In the genomic region with DNA sequence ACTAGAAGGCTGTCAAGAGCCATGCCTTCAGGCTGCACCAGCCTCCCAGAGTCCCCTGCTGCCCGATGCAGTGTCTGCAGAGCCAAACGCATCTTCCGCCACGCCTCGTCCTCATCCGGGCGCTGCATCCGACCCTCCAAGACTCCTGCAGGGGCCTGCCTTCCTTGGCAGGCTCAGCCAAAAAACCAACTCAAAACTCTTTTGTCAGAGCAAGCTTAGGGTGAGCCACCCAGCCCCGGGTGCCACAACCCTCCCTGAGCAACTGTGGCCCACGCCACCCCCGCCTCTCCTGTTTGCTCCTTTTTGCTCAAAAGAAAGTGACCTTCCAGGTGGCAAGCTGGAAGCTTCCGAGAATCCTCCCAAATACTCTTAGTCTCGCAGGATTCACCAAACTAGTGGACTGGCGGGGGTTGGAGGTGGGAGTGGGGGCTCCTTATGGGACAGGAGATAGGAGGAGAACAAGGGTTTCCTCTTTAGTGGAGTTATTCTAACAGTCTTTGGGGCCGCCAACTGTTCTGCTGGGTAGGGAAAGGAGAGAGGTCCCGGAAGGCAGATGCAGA, we compare ENCODE assay signal across 8 mouse cellular contexts. TPM values are rescaled to one million over a fixed set of nuclear protein-coding genes. Genes with fewer than 3 reads are reported as not detected.
DNase-seq lines count a peak whose midpoint lies in the region; ATAC-seq and TF ChIP-seq lines count a peak whose summit lies in the region.

No protein-coding gene starts in this region.

- peaks cover 22% of the 10 kb centered on the region for H3K36me3 ChIP-seq in embryonic facial prominence, embryonic 13.5 days
- peaks cover 47% of the 10 kb centered on the region for H3K36me3 ChIP-seq in hindbrain, embryonic 10.5 days
- peaks cover 4% of the 10 kb centered on the region; the same call in 1 of the 2 replicates for H3K36me3 ChIP-seq in liver, adult 2 months (ENCODE audit: control insufficient read depth, insufficient read depth, low read length)
- no peaks in the 10 kb centered on the region for H3K36me3 ChIP-seq in neural tube, embryonic 14.5 days (ENCODE audit: control insufficient read depth, insufficient read depth, low read length)

- TF ChIP-seq CTCF in liver, adult 2 months (IDR thresholded peaks at IDR 0.05; ENCODE audit: low read depth, low read length): no peak

- peak overlapping the region; percentile 98 for H3K4me2 ChIP-seq in embryonic facial prominence, embryonic 13.5 days
- H3K4me2 ChIP-seq in neural tube, embryonic 14.5 days (ENCODE audit: low read depth, low read length): peak overlapping the region; percentile 98

- peak; percentile 33 for DNase-seq in layer of hippocampus, adult 11-12 months (ENCODE audit: low spot score)
- DNase-seq in layer of hippocampus, adult 9-11 months: no peak
- peak; percentile 27 for DNase-seq in adrenal gland, adult 2 months
- peak; percentile 45 for DNase-seq in hindbrain, embryonic 10.5 days (ENCODE audit: low spot score)
- no peak for DNase-seq in liver, adult 2 months (ENCODE audit: extremely low read depth, low read depth, low spot score)
- DNase-seq in gastrocnemius, postnatal 10 days: no peak

- H3K27me3 ChIP-seq in embryonic facial prominence, embryonic 13.5 days: no peaks in the 10 kb centered on the region
- H3K27me3 ChIP-seq in hindbrain, embryonic 10.5 days (ENCODE audit: insufficient read depth, poor library complexity, severe bottlenecking): no peaks in the 10 kb centered on the region
- no peaks in the 10 kb centered on the region for H3K27me3 ChIP-seq in liver, adult 2 months (ENCODE audit: control insufficient read depth, insufficient read depth, low read length)
- H3K27me3 ChIP-seq in neural tube, embryonic 14.5 days (ENCODE audit: control insufficient read depth, insufficient read depth, low read length): no peaks in the 10 kb centered on the region

- peak overlapping the region; percentile 98 for H3K4me3 ChIP-seq in embryonic facial prominence, embryonic 13.5 days
- H3K4me3 ChIP-seq in hindbrain, embryonic 10.5 days: peak overlapping the region; percentile 99
- peak overlapping the region; percentile 90 for H3K4me3 ChIP-seq in liver, adult 2 months (ENCODE audit: insufficient read depth, low read depth, low read length)
- H3K4me3 ChIP-seq in neural tube, embryonic 14.5 days (ENCODE audit: low read depth, low read length): peak overlapping the region; percentile 96

- peaks cover 17% of the 10 kb centered on the region for H3K4me1 ChIP-seq in embryonic facial prominence, embryonic 13.5 days
- H3K4me1 ChIP-seq in hindbrain, embryonic 10.5 days (replicated peaks): peaks cover 28% of the 10 kb centered on the region
- peaks cover 6% of the 10 kb centered on the region for H3K4me1 ChIP-seq in liver, adult 2 months (ENCODE audit: control insufficient read depth, insufficient read depth, low read length)
- peaks cover 19% of the 10 kb centered on the region for H3K4me1 ChIP-seq in neural tube, embryonic 14.5 days (ENCODE audit: control insufficient read depth, insufficient read depth, low read length)

- TF ChIP-seq POLR2A in liver, adult 2 months (IDR thresholded peaks at IDR 0.05; ENCODE audit: extremely low read depth, insufficient read depth, low read length): no peak

- ATAC-seq in embryonic facial prominence, embryonic 13.5 days (ENCODE audit: insufficient number of reproducible peaks, insufficient read depth, low FRiP score, low TSS enrichment, low read depth): no peak
- ATAC-seq in neural tube, embryonic 14.5 days (ENCODE audit: low read depth): peak; percentile 19; the same call in 1 of the 2 replicates

- 3% methylated on average over 16 of the region's 16 CpGs for WGBS in embryonic facial prominence, embryonic 13.5 days
- 6% methylated on average over 16 of the region's 16 CpGs for WGBS in hindbrain, embryonic 10.5 days
- WGBS in liver, adult 2 months: 51% methylated on average over 16 of the region's 16 CpGs
- WGBS in neural tube, embryonic 14.5 days: 4% methylated on average over 16 of the region's 16 CpGs

- peak overlapping the region; percentile 98 for H3K9ac ChIP-seq in embryonic facial prominence, embryonic 13.5 days
- peak overlapping the region; percentile 96 for H3K9ac ChIP-seq in liver, adult 2 months (ENCODE audit: low read depth, low read length)
- H3K9ac ChIP-seq in neural tube, embryonic 14.5 days (replicated peaks; ENCODE audit: low read depth, low read length): peak overlapping the region; percentile 94

- H3K79me2 ChIP-seq in liver, adult 2 months (ENCODE audit: control insufficient read depth, insufficient read depth, low read length): peaks cover 26% of the 10 kb centered on the region

- peak overlapping the region; percentile 91 for H3K27ac ChIP-seq in embryonic facial prominence, embryonic 13.5 days
- peak overlapping the region; percentile 97 for H3K27ac ChIP-seq in hindbrain, embryonic 10.5 days
- no peak overlapping the region for H3K27ac ChIP-seq in liver, adult 2 months (replicated peaks; ENCODE audit: insufficient read depth, low read depth, low read length)
- H3K27ac ChIP-seq in neural tube, embryonic 14.5 days (ENCODE audit: low read depth, low read length): peak overlapping the region; percentile 87

- no peaks in the 10 kb centered on the region for H3K9me3 ChIP-seq in embryonic facial prominence, embryonic 13.5 days
- H3K9me3 ChIP-seq in hindbrain, embryonic 10.5 days: no peaks in the 10 kb centered on the region
- H3K9me3 ChIP-seq in neural tube, embryonic 14.5 days (ENCODE audit: control insufficient read depth, low read length): no peaks in the 10 kb centered on the region

RNA-seq across cellular contexts. Expression of a gene that starts 1.1 kb away (rescaled TPM):
- 10 to 100 TPM; 32.0 to 41.2 TPM for total RNA-seq in adrenal gland, adult 2 months (2021)
- polyA plus RNA-seq in adrenal gland, adult 2 months (2012; rRNA removed): 99.6 and 110 TPM in 2 replicates
- 47.4 and 49.9 TPM in 2 replicates for polyA plus RNA-seq in embryonic facial prominence, embryonic 13.5 days (2015; fragmentation: Nextera tagmentation; extraction: Ambion mirVana)
- polyA plus RNA-seq in hindbrain, embryonic 10.5 days (2016; fragmentation: Nextera tagmentation; extraction: Ambion mirVana): 63.7 and 64.3 TPM in 2 replicates
- total RNA-seq in liver, adult 2 months (2014; rRNA removed): 11.1 and 11.7 TPM in 2 replicates
- polyA plus RNA-seq in liver, adult 2 months (2012; rRNA removed): 39.9 and 67.8 TPM in 2 replicates
- polyA plus RNA-seq in neural tube, embryonic 14.5 days (2014; fragmentation: Nextera tagmentation; extraction: Ambion mirVana): 47.1 and 50.1 TPM in 2 replicates
- total RNA-seq in gastrocnemius, postnatal 10 days (2021): 10 to 100 TPM; 19.9 to 26.5 TPM

RNA-seq across cellular contexts. Expression of a gene that starts 3.7 kb away (rescaled TPM):
- total RNA-seq in adrenal gland, adult 2 months (2021): 100 to 1,000 TPM; 127 to 184 TPM
- 54.9 and 71.9 TPM in 2 replicates for polyA plus RNA-seq in adrenal gland, adult 2 months (2012; rRNA removed)
- polyA plus RNA-seq in embryonic facial prominence, embryonic 13.5 days (2015; fragmentation: Nextera tagmentation; extraction: Ambion mirVana): 158 and 177 TPM in 2 replicates
- 102 and 112 TPM in 2 replicates for polyA plus RNA-seq in hindbrain, embryonic 10.5 days (2016; fragmentation: Nextera tagmentation; extraction: Ambion mirVana)
- total RNA-seq in liver, adult 2 months (2014; rRNA removed): 45.2 and 45.5 TPM in 2 replicates
- 45.5 and 62.2 TPM in 2 replicates for polyA plus RNA-seq in liver, adult 2 months (2012; rRNA removed)
- polyA plus RNA-seq in neural tube, embryonic 14.5 days (2014; fragmentation: Nextera tagmentation; extraction: Ambion mirVana): 49.3 and 57.0 TPM in 2 replicates
- 100 to 1,000 TPM; 147 to 192 TPM for total RNA-seq in gastrocnemius, postnatal 10 days (2021)

RNA-seq across cellular contexts. Expression of a gene that starts 29.9 kb away (rescaled TPM):
- total RNA-seq in adrenal gland, adult 2 months (2021): 10 to 100 TPM; 13.0 to 13.7 TPM
- polyA plus RNA-seq in adrenal gland, adult 2 months (2012; rRNA removed): 20.9 and 22.7 TPM in 2 replicates
- polyA plus RNA-seq in embryonic facial prominence, embryonic 13.5 days (2015; fragmentation: Nextera tagmentation; extraction: Ambion mirVana): 34.3 and 35.1 TPM in 2 replicates
- 32.2 and 39.9 TPM in 2 replicates for polyA plus RNA-seq in hindbrain, embryonic 10.5 days (2016; fragmentation: Nextera tagmentation; extraction: Ambion mirVana)
- total RNA-seq in liver, adult 2 months (2014; rRNA removed): 7.9 and 9.2 TPM in 2 replicates
- 12.3 and 14.8 TPM in 2 replicates for polyA plus RNA-seq in liver, adult 2 months (2012; rRNA removed)
- polyA plus RNA-seq in neural tube, embryonic 14.5 days (2014; fragmentation: Nextera tagmentation; extraction: Ambion mirVana): 32.7 and 40.4 TPM in 2 replicates
- 1 to 10 TPM; 8.3 to 9.2 TPM for total RNA-seq in gastrocnemius, postnatal 10 days (2021)

RNA-seq across cellular contexts. Expression of a gene that starts 33.3 kb away (rescaled TPM):
- total RNA-seq in adrenal gland, adult 2 months (2021): 10 to 100 TPM; 44.6 to 53.4 TPM
- 56.6 and 57.3 TPM in 2 replicates for polyA plus RNA-seq in adrenal gland, adult 2 months (2012; rRNA removed)
- polyA plus RNA-seq in embryonic facial prominence, embryonic 13.5 days (2015; fragmentation: Nextera tagmentation; extraction: Ambion mirVana): 73.0 and 80.0 TPM in 2 replicates
- 85.2 and 88.2 TPM in 2 replicates for polyA plus RNA-seq in hindbrain, embryonic 10.5 days (2016; fragmentation: Nextera tagmentation; extraction: Ambion mirVana)
- 30.1 and 35.4 TPM in 2 replicates for total RNA-seq in liver, adult 2 months (2014; rRNA removed)
- 38.8 and 39.9 TPM in 2 replicates for polyA plus RNA-seq in liver, adult 2 months (2012; rRNA removed)
- 51.3 and 54.1 TPM in 2 replicates for polyA plus RNA-seq in neural tube, embryonic 14.5 days (2014; fragmentation: Nextera tagmentation; extraction: Ambion mirVana)
- total RNA-seq in gastrocnemius, postnatal 10 days (2021): 10 to 100 TPM; 12.7 to 13.7 TPM

RNA-seq across cellular contexts. Expression of a gene that starts 40.7 kb away (rescaled TPM):
- total RNA-seq in adrenal gland, adult 2 months (2021): 1 to 10 TPM; 3.8 to 4.9 TPM
- 11.8 and 13.9 TPM in 2 replicates for polyA plus RNA-seq in adrenal gland, adult 2 months (2012; rRNA removed)
- polyA plus RNA-seq in embryonic facial prominence, embryonic 13.5 days (2015; fragmentation: Nextera tagmentation; extraction: Ambion mirVana): 2.3 and 2.8 TPM in 2 replicates
- polyA plus RNA-seq in hindbrain, embryonic 10.5 days (2016; fragmentation: Nextera tagmentation; extraction: Ambion mirVana): 3.5 and 3.9 TPM in 2 replicates
- total RNA-seq in liver, adult 2 months (2014; rRNA removed): 0.46 and 0.94 TPM in 2 replicates
- polyA plus RNA-seq in liver, adult 2 months (2012; rRNA removed): 2.5 and 5.2 TPM in 2 replicates
- 4.2 and 4.6 TPM in 2 replicates for polyA plus RNA-seq in neural tube, embryonic 14.5 days (2014; fragmentation: Nextera tagmentation; extraction: Ambion mirVana)
- total RNA-seq in gastrocnemius, postnatal 10 days (2021): 1 to 10 TPM; 2.0 to 4.0 TPM

Comparison
In these comparisons a context has a peak if more than half of its experiments do, and no peak if none do; other contexts are left out.
1. DNase-seq: peak in layer of hippocampus, adult 11-12 months (single experiment), adrenal gland, adult 2 months (single experiment) and hindbrain, embryonic 10.5 days (single experiment); none in layer of hippocampus, adult 9-11 months (single experiment), liver, adult 2 months (single experiment) and gastrocnemius, postnatal 10 days (single experiment).
2. Peak in every context shown above with its lines, with median percentiles within 50 percentile points of each other: H3K4me3 ChIP-seq and H3K9ac ChIP-seq.